Mouse (Mus musculus) hindbrain, embryonic 13.5 days (tissue): ENCODE data around the gene Tmc3. TPM values are rescaled to one million over a fixed set of nuclear protein-coding genes. Genes with fewer than 3 reads are reported as not detected.

Experiments
- ATAC-seq: fragments of 200-750 bp; cut with Nextera tagmentation; 2 replicates; pipeline ENCODE4 v1.8.0; 2017; ENCODE audit warnings: moderate TSS enrichment; ENCODE audit not compliant: low FRiP score
- H3K27ac ChIP-seq: fragments of 300-500 bp; sonication (generic); 2 replicates; pipeline ENCODE4 v1.5.1; 2015; ENCODE audit warnings: inconsistent platforms, mild to moderate bottlenecking, moderate library complexity
- H3K27me3 ChIP-seq: fragments of 300-500 bp; sonication (generic); 2 replicates; pipeline ENCODE4 v1.6.1; 2015; ENCODE audit warnings: mild to moderate bottlenecking, inconsistent platforms
- H3K36me3 ChIP-seq: fragments of 300-500 bp; sonication (generic); 2 replicates; pipeline ENCODE4 v1.6.1; 2015; ENCODE audit warnings: mild to moderate bottlenecking, inconsistent platforms
- H3K4me1 ChIP-seq: fragments of 300-500 bp; sonication (generic); replicated peaks from 2 replicates; pipeline ENCODE4 v1.6.1; 2015; ENCODE audit warnings: inconsistent platforms
- H3K4me2 ChIP-seq: fragments of 300-500 bp; sonication (generic); 2 replicates; pipeline ENCODE4 v1.6.1; 2015; ENCODE audit warnings: inconsistent platforms, mild to moderate bottlenecking, moderate library complexity
- H3K4me3 ChIP-seq: fragments of 300-500 bp; sonication (generic); 2 replicates; pipeline ENCODE4 v1.5.1; 2015; ENCODE audit warnings: mild to moderate bottlenecking, inconsistent platforms
- H3K9ac ChIP-seq: fragments of 300-500 bp; sonication (generic); 2 replicates; pipeline ENCODE4 v1.6.1; 2015; ENCODE audit warnings: mild to moderate bottlenecking, inconsistent platforms
- H3K9me3 ChIP-seq: fragments of 300-500 bp; sonication (generic); 2 replicates; pipeline ENCODE4 v1.6.1; 2016; ENCODE audit warnings: inconsistent platforms
- WGBS: fragments of 180-500 bp; shearing (Covaris S2); methylation state at CpG from one replicate; pipeline ENCODE4 v1.1.7; 2015; 5-methylcytosine and 5-hydroxymethylcytosine counted together
- polyA plus RNA-seq: library from polyadenylated mRNA; unstranded; fragments of >200 nt; fragmentation: Nextera tagmentation; extraction: Ambion mirVana; gene quantifications from 2 replicates; pipeline ENCODE4 v1.2.1, GENCODE M21; 2015

Tmc3 gene
- polyA plus RNA-seq, 1 experiment from 2014 or later, result 0.39 TPM

GRCm38 (mm10) chr7:83567841-83568500 is 16.8 kb upstream of the Tmc3 start:
- Histone ChIP-seq H3K27ac (no peak overlapping the region), H3K9me3 (no peaks in the 10 kb centered on the region), H3K36me3 (no peaks in the 10 kb centered on the region), H3K9ac (no peak overlapping the region), H3K4me2 (no peak overlapping the region), H3K27me3 (no peaks in the 10 kb centered on the region), H3K4me1 (no peaks in the 10 kb centered on the region), H3K4me3 (no peak overlapping the region)
- ATAC-seq, result no peak
- WGBS, result 53% methylated on average over 16 of the region's 16 CpGs

- no peaks in the 10 kb centered on the region for H3K36me3 ChIP-seq
- no peak overlapping the region for H3K4me3 ChIP-seq
- no peaks in the 10 kb centered on the region for H3K4me1 ChIP-seq
- no peaks in the 10 kb centered on the region for H3K9me3 ChIP-seq
- H3K9ac ChIP-seq, result no peak overlapping the region
- WGBS, result 86% methylated on average over 2 of the region's 2 CpGs
- no peaks in the 10 kb centered on the region for H3K27me3 ChIP-seq
- H3K4me2 ChIP-seq, result no peak overlapping the region
- ATAC-seq, result no peak
- H3K27ac ChIP-seq, result no peak overlapping the region
These were observed 15.9 kb upstream of the Tmc3 start for GRCm38 (mm10) chr7:83568815-83569214.

GRCm38 (mm10) chr7:83569436-83569835 is 15.3 kb upstream of the Tmc3 start:
- ATAC-seq, result no peak
- Histone ChIP-seq H3K27me3 (no peaks in the 10 kb centered on the region), H3K36me3 (no peaks in the 10 kb centered on the region), H3K4me2 (no peak overlapping the region), H3K9me3 (no peaks in the 10 kb centered on the region), H3K4me1 (no peaks in the 10 kb centered on the region), H3K4me3 (no peak overlapping the region), H3K27ac (no peak overlapping the region), H3K9ac (no peak overlapping the region)
- 90% methylated on average over 2 of the region's 2 CpGs for WGBS

- Histone ChIP-seq H3K9me3 (no peaks in the 10 kb centered on the region), H3K36me3 (no peaks in the 10 kb centered on the region), H3K4me2 (no peak overlapping the region), H3K27me3 (no peaks in the 10 kb centered on the region), H3K4me1 (no peaks in the 10 kb centered on the region), H3K4me3 (no peak overlapping the region), H3K9ac (no peak overlapping the region), H3K27ac (no peak overlapping the region)
- ATAC-seq, result no peak
- 70% methylated on average over 4 of the region's 4 CpGs for WGBS
These were observed 13.7 kb upstream of the Tmc3 start for GRCm38 (mm10) chr7:83571077-83571476.

- Histone ChIP-seq H3K36me3 (no peaks in the 10 kb centered on the region), H3K4me1 (no peaks in the 10 kb centered on the region)
- 61% methylated on average over 3 of the region's 3 CpGs for WGBS
These were observed 12.8 kb upstream of the Tmc3 start for GRCm38 (mm10) chr7:83571901-83572300.

GRCm38 (mm10) chr7:83572451-83572850 is 12.3 kb upstream of the Tmc3 start:
- Histone ChIP-seq H3K9ac (no peak overlapping the region), H3K4me1 (no peaks in the 10 kb centered on the region), H3K9me3 (no peaks in the 10 kb centered on the region), H3K4me3 (no peak overlapping the region), H3K4me2 (no peak overlapping the region), H3K27ac (no peak overlapping the region), H3K27me3 (no peaks in the 10 kb centered on the region), H3K36me3 (no peaks in the 10 kb centered on the region)
- 89% methylated on average over 2 of the region's 2 CpGs for WGBS
- ATAC-seq, result no peak

More at GRCm38 (mm10) chr7:83571901-83572300, 12.8 kb upstream of the Tmc3 start:
- Histone ChIP-seq H3K27ac (no peak overlapping the region), H3K27me3 (no peaks in the 10 kb centered on the region), H3K4me2 (no peak overlapping the region), H3K4me3 (no peak overlapping the region), H3K9me3 (no peaks in the 10 kb centered on the region), H3K9ac (no peak overlapping the region)
- no peak for ATAC-seq

- ATAC-seq, result peak; percentile 80; the same call in 1 of the 2 replicates
- Histone ChIP-seq H3K4me3 (no peak overlapping the region), H3K36me3 (no peaks in the 10 kb centered on the region), H3K4me2 (no peak overlapping the region), H3K27ac (no peak overlapping the region), H3K9me3 (no peaks in the 10 kb centered on the region), H3K27me3 (no peaks in the 10 kb centered on the region), H3K9ac (no peak overlapping the region), H3K4me1 (peaks cover 13% of the 10 kb centered on the region)
- WGBS, result 33% methylated on average over 4 of the region's 4 CpGs
These were observed 3.8 kb upstream of the Tmc3 start for GRCm38 (mm10) chr7:83580946-83581345.

- H3K4me2 ChIP-seq, result no peak overlapping the region
- no peak overlapping the region for H3K9ac ChIP-seq
- no peaks in the 10 kb centered on the region for H3K4me1 ChIP-seq
- ATAC-seq, result no peak
- H3K36me3 ChIP-seq, result no peaks in the 10 kb centered on the region
- no peak overlapping the region for H3K4me3 ChIP-seq
- H3K27ac ChIP-seq, result no peak overlapping the region
- no peaks in the 10 kb centered on the region for H3K9me3 ChIP-seq
- 86% methylated on average over 3 of the region's 3 CpGs for WGBS
- H3K27me3 ChIP-seq, result no peaks in the 10 kb centered on the region
These were observed 9.3 kb downstream of the Tmc3 start for GRCm38 (mm10) chr7:83594056-83594455.

GRCm38 (mm10) chr7:83597063-83597462 is 12.3 kb downstream of the Tmc3 start:
- no peak for ATAC-seq
- H3K36me3 ChIP-seq, result no peaks in the 10 kb centered on the region
- H3K4me1 ChIP-seq, result no peaks in the 10 kb centered on the region
- 92% methylated on average over 3 of the region's 3 CpGs for WGBS
- H3K4me3 ChIP-seq, result no peak overlapping the region
- no peaks in the 10 kb centered on the region for H3K9me3 ChIP-seq
- no peaks in the 10 kb centered on the region for H3K27me3 ChIP-seq
- H3K4me2 ChIP-seq, result no peak overlapping the region
- H3K27ac ChIP-seq, result no peak overlapping the region
- H3K9ac ChIP-seq, result no peak overlapping the region

- no peak overlapping the region for H3K4me2 ChIP-seq
- H3K4me3 ChIP-seq, result no peak overlapping the region
- H3K27ac ChIP-seq, result no peak overlapping the region
- no peaks in the 10 kb centered on the region for H3K36me3 ChIP-seq
- ATAC-seq, result no peak
- no peaks in the 10 kb centered on the region for H3K9me3 ChIP-seq
- no peaks in the 10 kb centered on the region for H3K27me3 ChIP-seq
- no peaks in the 10 kb centered on the region for H3K4me1 ChIP-seq
- WGBS, result 90% methylated on average over 13 of the region's 13 CpGs
- H3K9ac ChIP-seq, result no peak overlapping the region
These were observed 14.5 kb downstream of the Tmc3 start for GRCm38 (mm10) chr7:83598997-83599912.

- no peak overlapping the region for H3K27ac ChIP-seq
- H3K4me2 ChIP-seq, result no peak overlapping the region
- H3K36me3 ChIP-seq, result no peaks in the 10 kb centered on the region
- no peaks in the 10 kb centered on the region for H3K4me1 ChIP-seq
- H3K9me3 ChIP-seq, result no peaks in the 10 kb centered on the region
- no peak for ATAC-seq
- 63% methylated on average over 8 of the region's 8 CpGs for WGBS
- no peaks in the 10 kb centered on the region for H3K27me3 ChIP-seq
- H3K4me3 ChIP-seq, result no peak overlapping the region
- no peak overlapping the region for H3K9ac ChIP-seq
These were observed 15.2 kb downstream of the Tmc3 start for GRCm38 (mm10) chr7:83599913-83600286.

- ATAC-seq, result no peak
- no peaks in the 10 kb centered on the region for H3K9me3 ChIP-seq
These were observed 19.6 kb downstream of the Tmc3 start for GRCm38 (mm10) chr7:83604180-83604944.

More at GRCm38 (mm10) chr7:83604180-83604944, 19.6 kb downstream of the Tmc3 start:
- Histone ChIP-seq H3K27me3 (no peaks in the 10 kb centered on the region), H3K9ac (no peak overlapping the region), H3K4me1 (no peaks in the 10 kb centered on the region), H3K27ac (no peak overlapping the region), H3K4me3 (no peak overlapping the region), H3K4me2 (no peak overlapping the region), H3K36me3 (no peaks in the 10 kb centered on the region)
- WGBS, result 95% methylated on average over 7 of the region's 7 CpGs
